Mouse (Mus musculus): Measurements from ENCODE around the gene Slc45a3. TPM values are rescaled to one million over a fixed set of nuclear protein-coding genes. Genes with fewer than 3 reads are reported as not detected.

The Slc45a3 gene
- 0.44 TPM in 1 of 2 replicates, not detected in the other for polyA plus RNA-seq (2012; ENCODE audit: insufficient read depth, insufficient read length, missing spikeins)

DNA sequence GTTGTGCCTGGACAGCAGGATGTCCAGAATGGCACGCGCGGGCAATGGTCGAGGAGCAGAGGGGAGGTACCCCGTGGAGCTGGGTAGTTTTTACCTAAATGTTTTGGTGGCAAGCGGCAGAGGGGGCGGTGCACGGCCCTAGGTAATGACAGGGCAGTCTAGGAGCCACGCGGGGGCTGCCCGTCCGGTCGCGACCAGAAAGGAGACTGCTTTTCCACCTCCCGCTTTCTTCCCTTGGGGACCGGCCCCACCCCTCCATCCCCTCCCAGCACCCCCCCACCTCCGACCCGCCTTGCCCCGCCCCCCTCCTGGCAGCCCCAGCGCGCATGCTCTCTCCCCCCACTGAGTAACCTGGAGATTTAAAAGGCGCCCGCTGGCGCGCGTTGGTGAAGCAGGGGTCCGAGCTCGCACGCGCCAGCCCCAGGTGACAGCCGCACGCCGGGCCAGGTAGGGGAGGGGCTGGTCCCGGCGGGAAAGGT is at the start of gene Slc45a3:
Slc45a3 (plus strand) TSS at position 362 of the 479 bp plus-strand sequence.
- Histone ChIP-seq H3K4me3 (ENCODE audit: insufficient read depth, low read depth, low read length) (peak within 1 kb of the TSS; percentile 69), H3K4me1 (ENCODE audit: control insufficient read depth, insufficient read depth, insufficient read length, low read length) (no peaks in the 10 kb centered on the region), H3K27ac (replicated peaks; ENCODE audit: low read depth, low read length) (no peak within 1 kb of the TSS)

DNA sequence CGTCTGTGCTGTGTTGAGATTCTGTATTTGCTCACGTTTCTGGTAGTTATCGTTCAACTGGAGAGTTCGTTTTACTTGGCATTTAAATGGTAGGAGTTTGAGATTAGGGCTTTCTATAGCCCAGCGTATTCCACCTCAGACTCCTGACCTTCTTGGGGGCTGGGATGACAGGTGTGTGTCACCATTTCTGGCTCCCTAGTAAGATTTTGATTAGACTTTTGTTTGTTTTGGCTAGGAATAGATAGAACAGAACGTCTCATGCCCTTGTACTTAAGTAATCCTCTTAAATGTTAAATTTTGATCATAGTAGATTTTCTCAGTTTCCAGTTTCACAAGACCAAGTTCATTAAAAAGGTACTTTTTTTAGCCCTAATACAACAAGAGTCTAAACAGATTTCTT is 45.1 kb upstream of the Slc45a3 start:
- no peak overlapping the region for H3K4me3 ChIP-seq (ENCODE audit: insufficient read depth, low read depth, low read length)
- no peak overlapping the region for H3K27ac ChIP-seq (replicated peaks; ENCODE audit: low read depth, low read length)
- H3K4me1 ChIP-seq (ENCODE audit: control insufficient read depth, insufficient read depth, insufficient read length, low read length) = no peaks in the 10 kb centered on the region; the same call in 1 of the 2 replicates

DNA sequence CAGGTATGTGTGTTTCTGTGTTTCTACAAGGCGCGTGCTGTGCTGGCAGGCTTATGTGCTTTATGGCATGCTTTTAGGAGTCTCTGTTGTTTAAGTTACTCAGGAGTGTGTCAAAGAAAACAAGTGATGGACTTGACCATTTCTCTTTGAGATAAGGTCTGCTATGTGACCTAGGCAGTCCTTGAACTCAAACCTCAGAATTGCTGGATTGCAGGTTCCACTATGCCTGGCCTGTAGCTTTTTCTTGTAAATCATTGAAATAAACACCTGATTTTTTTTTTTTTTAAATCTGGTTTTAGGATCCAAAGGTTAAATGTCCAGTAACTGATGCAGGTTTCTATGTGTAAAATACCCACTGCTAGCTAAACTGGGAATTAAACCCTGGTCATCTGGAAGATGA is 43.7 kb upstream of the Slc45a3 start:
- no peak overlapping the region for H3K4me3 ChIP-seq (ENCODE audit: insufficient read depth, low read depth, low read length)
- H3K4me1 ChIP-seq (ENCODE audit: control insufficient read depth, insufficient read depth, insufficient read length, low read length) = no peaks in the 10 kb centered on the region; the same call in 1 of the 2 replicates
- no peak overlapping the region for H3K27ac ChIP-seq (replicated peaks; ENCODE audit: low read depth, low read length)

DNA sequence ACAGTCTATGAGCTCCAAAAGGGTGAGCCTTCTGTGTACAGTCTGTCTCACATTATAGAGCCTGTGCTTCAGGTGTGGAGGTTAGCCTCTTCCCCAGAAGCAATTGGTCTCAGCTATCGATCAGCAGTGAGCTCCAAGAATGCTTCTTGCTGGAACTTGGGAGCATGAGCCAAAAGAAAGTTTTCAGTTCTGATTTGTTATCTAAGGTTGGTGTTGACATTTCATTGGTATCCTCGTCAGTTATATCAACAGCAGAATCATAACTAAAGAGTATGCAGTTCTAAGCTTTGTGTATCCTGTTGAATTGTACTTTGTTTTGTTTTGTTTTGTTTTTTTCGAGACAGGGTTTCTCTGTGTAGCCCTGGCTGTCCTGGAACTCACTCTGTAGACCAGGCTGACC is 40.7 kb upstream of the Slc45a3 start:
- Histone ChIP-seq H3K27ac (replicated peaks; ENCODE audit: low read depth, low read length) (no peak overlapping the region), H3K4me1 (ENCODE audit: control insufficient read depth, insufficient read depth, insufficient read length, low read length) (no peaks in the 10 kb centered on the region)

DNA sequence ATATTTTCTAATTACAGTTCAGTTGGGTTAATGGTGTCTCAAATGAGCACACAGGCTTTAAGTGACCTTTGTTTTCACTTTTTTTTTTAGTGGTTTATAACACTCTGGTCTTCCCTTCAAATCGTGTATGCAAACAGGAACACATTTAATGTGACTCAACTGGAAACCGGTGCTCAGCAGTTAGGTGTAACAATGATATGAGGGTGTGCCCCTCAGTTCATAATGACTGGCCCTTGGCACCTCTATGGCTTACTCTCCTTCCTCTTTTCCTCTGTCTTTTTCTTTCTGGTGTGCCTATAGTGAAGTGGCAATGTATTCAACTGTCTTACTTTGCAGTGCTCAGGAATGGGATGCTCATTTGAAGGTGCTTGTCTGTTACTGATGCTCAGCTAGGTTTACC is 29.3 kb upstream of the Slc45a3 start:
- no peak overlapping the region for H3K4me3 ChIP-seq (ENCODE audit: insufficient read depth, low read depth, low read length)
- no peak overlapping the region for H3K27ac ChIP-seq (replicated peaks; ENCODE audit: low read depth, low read length)
- no peaks in the 10 kb centered on the region for H3K4me1 ChIP-seq (ENCODE audit: control insufficient read depth, insufficient read depth, insufficient read length, low read length)

More for the DNA sequence above, 40.7 kb upstream of the Slc45a3 start:
- no peak overlapping the region for H3K4me3 ChIP-seq (ENCODE audit: insufficient read depth, low read depth, low read length)

DNA sequence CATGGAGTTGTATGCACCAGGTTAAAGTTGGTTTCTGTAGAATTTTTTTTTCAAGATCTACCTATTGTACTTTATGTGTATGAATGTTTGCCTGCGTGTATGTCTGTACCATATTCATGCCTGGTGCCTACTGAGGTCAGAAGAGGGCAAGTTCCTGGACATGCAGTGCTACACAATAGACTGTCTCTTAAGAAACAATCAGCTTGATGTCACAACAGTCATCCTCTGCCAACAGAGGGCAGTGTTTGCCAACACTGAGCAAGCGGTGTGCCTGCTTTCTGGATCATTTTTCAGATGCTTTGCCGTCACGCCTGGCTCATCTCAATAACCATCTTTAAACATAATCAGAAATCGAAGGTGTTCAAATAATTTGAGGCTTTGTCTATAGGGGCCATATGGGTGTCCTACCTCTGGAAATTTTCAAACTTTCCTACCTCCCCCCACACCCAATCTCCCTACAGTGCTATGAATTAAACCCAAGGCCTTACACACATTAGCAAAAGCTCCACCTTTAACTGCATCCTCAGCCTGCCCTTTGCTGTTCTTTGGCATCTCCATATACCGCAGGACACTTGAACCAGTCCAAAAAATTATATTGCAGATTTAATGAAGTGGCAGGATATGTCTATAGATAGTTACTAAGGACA is 25.0 kb upstream of the Slc45a3 start:
- H3K4me1 ChIP-seq (ENCODE audit: control insufficient read depth, insufficient read depth, insufficient read length, low read length) = no peaks in the 10 kb centered on the region
- H3K27ac ChIP-seq (replicated peaks; ENCODE audit: low read depth, low read length) = no peak overlapping the region
- H3K4me3 ChIP-seq (ENCODE audit: insufficient read depth, low read depth, low read length) = no peak overlapping the region

DNA sequence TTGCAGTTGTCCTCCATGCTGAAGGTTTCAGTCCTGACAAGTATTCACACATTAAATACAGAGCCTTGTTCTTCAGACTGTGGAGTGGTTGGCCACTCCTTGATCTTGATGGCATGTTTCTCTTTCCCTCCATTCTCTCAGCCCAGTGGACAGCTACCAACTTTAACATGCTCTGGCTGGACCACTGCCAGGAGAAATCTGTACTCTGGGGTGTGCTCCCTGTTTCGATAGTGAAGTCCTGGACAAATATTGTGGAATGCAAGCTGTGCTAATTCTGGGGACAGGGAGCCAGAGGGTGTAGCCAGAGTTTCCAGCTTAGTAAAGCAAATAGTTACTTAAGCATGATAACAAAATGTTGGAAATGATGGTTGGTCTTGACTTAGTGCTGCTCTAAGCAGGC is 24.0 kb upstream of the Slc45a3 start:
- H3K4me3 ChIP-seq (ENCODE audit: insufficient read depth, low read depth, low read length) = no peak overlapping the region

DNA sequence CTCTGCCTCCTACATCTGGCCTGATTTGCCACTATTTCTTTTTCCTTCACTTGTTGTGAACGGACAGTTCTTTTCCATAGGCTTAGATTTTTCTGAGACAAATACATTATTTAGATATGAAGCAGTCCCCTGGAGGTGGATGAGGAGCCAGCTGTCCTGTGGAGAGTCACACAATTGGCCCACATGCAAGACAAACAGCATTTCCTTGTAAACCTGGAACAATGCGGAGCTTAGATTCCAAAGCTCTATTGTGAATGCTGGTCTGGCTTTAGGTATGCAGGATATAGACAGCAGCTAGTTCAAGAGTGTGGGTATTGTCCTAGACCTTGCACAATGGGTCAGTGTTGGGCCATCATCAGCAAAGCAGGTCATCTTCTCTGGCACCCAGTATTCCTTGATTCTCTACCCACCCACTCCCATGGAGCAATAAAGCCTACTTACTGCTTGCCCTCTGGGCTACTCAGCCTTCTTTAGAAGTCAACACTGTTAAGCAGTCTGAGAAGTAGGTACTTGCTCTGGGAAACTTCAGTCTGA is 22.0 kb upstream of the Slc45a3 start:
- no peaks in the 10 kb centered on the region for H3K4me1 ChIP-seq (ENCODE audit: control insufficient read depth, insufficient read depth, insufficient read length, low read length)
- no peak overlapping the region for H3K4me3 ChIP-seq (ENCODE audit: insufficient read depth, low read depth, low read length)
- no peak overlapping the region for H3K27ac ChIP-seq (replicated peaks; ENCODE audit: low read depth, low read length)

More for the DNA sequence above, 24.0 kb upstream of the Slc45a3 start:
- H3K4me1 ChIP-seq (ENCODE audit: control insufficient read depth, insufficient read depth, insufficient read length, low read length) = no peaks in the 10 kb centered on the region
- no peak overlapping the region for H3K27ac ChIP-seq (replicated peaks; ENCODE audit: low read depth, low read length)

DNA sequence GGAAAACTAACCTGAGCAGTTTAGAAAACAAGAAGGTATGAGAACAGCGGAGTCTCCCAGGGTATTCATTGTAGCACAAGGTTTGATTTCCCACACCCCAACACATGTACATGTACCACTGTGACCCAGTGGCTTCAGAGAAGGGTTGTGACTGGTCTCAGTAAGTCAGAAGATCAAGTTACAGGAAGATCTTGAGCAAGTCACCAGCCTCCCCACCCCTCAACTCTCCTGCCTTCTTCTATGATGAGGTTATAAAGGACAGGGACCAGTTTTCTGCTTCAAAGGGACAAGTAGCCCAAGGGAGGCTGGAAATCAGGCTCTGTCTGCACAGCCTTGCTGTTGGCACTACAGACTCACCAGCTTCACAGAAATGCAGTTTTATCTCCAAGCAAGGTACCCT is 21.3 kb upstream of the Slc45a3 start:
- H3K4me3 ChIP-seq (ENCODE audit: insufficient read depth, low read depth, low read length) = no peak overlapping the region
- H3K4me1 ChIP-seq (ENCODE audit: control insufficient read depth, insufficient read depth, insufficient read length, low read length) = no peaks in the 10 kb centered on the region
- no peak overlapping the region for H3K27ac ChIP-seq (replicated peaks; ENCODE audit: low read depth, low read length)

DNA sequence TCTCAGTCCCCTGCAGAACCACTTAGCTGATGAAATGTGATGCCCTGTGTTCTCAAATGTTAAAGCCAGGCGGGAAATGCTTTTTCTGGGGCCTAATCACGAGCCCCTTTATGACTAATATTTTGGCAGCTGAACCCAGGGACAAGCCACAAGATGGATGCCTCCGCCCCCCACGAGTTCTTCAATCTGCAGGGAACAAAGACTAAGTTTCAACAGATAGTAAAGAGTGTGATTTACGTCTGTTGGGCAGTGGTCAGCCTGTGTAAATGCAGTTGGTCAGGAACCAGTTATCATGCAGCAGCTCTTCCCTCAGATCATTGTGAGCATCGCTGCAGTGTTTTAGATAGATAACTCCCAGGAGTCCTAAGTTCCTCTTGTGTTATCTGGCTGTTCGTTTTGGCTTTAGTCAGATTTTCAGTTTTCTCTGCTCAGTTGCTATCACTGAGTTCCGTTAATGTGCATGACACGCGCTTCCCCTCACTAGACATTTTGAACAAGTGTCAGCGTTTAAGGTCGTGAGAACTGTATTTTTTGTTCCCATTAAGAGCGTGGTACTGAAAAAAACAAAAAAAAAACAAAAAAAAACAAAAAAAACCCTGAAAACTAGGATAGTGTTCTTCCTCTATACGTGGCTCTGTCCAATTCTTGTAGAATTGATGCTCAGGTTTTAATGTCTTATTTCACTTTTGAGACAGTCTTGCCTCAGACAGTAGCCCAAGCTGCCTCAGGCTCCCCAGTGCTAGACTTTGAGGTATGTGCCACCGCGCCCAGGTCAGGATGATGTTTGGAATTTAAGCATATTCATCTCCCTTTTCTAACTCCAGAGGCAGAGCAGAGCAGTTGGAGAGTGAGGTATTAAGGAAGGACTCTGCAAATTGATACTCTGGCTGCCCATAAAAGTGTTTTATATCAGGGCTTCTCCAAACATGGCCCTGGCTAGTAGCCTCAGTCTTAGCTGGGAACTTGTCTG is 19.9 kb upstream of the Slc45a3 start:
- no peak overlapping the region; the same call in 1 of the 2 replicates for H3K27ac ChIP-seq (replicated peaks; ENCODE audit: low read depth, low read length)
- H3K4me3 ChIP-seq (ENCODE audit: insufficient read depth, low read depth, low read length) = no peak overlapping the region
- H3K4me1 ChIP-seq (ENCODE audit: control insufficient read depth, insufficient read depth, insufficient read length, low read length) = no peaks in the 10 kb centered on the region

DNA sequence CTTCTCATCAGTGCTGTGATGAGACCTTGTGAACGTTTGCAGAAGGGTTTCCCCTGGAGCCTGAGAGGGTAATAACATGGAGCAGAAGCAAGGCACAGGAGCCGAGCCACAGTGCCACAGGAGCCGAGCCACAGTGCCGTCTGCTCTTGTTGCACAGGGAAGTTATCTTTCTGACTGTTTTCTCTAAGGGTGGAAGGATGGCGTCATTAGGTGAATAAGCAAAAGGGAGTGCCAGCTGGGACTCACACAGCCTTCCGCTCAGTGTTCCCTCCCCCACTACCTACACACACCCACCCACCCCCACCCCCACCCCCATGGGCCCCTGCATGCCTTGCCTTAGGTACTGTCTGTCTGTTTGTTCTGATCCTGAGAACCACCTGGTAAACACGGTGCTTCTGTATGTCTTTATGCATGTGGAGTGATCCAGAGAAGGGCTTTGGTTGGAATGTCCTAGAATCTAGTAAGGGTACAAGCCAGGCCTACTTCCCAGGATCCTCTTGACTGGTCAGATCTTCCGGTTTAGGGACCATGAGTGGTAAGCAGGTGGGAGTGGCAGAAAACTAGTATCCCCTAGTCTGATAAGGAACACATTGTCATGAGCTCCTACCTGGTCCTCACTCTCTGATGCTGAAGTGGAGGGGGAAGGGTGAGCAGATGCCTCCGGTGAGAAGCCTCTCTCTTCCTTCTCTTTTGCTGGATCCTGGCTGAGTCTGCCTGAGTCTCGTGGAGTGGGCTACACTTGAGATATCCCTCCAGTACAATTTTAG is 16.9 kb upstream of the Slc45a3 start:
- Histone ChIP-seq H3K4me1 (ENCODE audit: control insufficient read depth, insufficient read depth, insufficient read length, low read length) (no peaks in the 10 kb centered on the region), H3K27ac (replicated peaks; ENCODE audit: low read depth, low read length) (no peak overlapping the region), H3K4me3 (ENCODE audit: insufficient read depth, low read depth, low read length) (no peak overlapping the region)

DNA sequence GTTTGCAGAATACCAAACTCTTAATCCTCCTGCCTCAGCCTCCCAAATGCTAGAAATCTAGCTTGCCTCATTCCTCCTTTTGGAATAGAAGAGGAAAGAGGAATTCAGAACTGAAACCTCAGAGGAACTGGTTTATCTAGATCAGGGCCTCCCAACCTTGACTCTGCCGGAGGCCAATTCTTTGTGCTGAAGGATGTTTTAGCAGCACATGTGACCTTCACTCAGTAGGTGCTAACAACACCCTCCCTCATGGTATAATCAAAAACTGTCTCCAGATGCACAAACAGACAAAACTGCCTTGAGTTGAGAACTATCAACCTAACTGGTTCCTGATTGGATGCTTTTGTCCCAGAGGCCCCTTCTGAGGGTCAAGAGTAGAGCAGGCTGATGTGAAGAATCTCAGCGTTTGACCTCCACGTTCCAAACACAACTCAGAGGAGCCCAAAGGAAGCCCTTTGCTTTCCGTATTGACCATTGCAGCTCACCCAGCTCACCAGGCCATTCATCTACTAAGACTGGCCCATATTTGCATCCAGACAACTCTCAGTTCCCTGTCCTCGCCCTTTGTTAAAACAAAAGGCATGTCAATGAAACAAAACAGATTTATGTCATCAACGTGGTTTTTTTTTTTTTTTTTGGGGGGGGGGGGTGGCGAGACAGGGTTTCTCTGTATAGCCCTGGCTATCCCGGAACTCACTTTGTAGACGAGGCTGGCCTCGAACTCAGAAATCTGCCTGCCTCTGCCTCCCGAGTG is 16.1 kb upstream of the Slc45a3 start:
- Histone ChIP-seq H3K4me1 (ENCODE audit: control insufficient read depth, insufficient read depth, insufficient read length, low read length) (no peaks in the 10 kb centered on the region), H3K27ac (replicated peaks; ENCODE audit: low read depth, low read length) (no peak overlapping the region), H3K4me3 (ENCODE audit: insufficient read depth, low read depth, low read length) (no peak overlapping the region)

DNA sequence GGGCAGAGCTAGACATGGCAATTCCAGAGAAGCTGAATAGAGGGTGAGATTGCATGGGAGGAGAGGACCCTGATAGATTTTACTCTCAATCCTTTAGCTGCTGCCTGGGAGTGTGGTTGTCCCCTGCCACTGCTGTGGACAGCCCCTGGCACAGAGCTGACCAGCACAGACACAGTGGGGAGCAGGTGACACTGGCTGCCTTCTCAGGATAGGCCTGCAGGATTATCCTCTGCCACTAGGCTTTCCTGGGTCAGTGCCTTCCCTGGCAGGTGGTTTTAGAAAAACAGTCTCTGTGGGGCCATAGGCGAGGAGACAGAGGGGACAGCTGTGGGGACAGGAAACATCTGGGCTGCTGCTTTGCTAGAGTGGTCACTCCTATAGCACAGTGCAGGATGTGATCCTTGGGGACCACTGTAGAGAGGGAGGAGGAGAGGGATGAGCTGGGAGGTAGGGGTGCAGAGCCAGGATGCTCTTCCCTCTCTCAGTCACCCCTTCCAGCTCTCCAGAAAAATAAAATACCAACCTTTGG is 14.7 kb upstream of the Slc45a3 start:
- no peak overlapping the region for H3K4me3 ChIP-seq (ENCODE audit: insufficient read depth, low read depth, low read length)
- H3K4me1 ChIP-seq (ENCODE audit: control insufficient read depth, insufficient read depth, insufficient read length, low read length) = no peaks in the 10 kb centered on the region
- no peak overlapping the region for H3K27ac ChIP-seq (replicated peaks; ENCODE audit: low read depth, low read length)

All from brown adipose tissue, adult 24 weeks (tissue).